ENCODE assay signal across 37 mouse cellular contexts in genomic region chr9:6325408-6325807, GRCm38 (mm10). TPM values are rescaled to one million over a fixed set of nuclear protein-coding genes. Genes with fewer than 3 reads are reported as not detected.
"Had no signal": no experiment of that assay in that cellular context is flagged by ENCODE, and none has a peak within 500 bp of the region (broad histone marks: within the 10 kb centered on the region; RNA-seq: fewer than 3 reads in every experiment).

No protein-coding gene starts in this region.

- H3K9ac ChIP-seq: embryonic facial prominence, embryonic 12.5 days; embryonic facial prominence, embryonic 13.5 days; embryonic facial prominence, embryonic 15.5 days; forebrain, embryonic 12.5 days; forebrain, embryonic 13.5 days; forebrain, embryonic 15.5 days; forebrain, postnatal 0 days had no signal

- H3K4me1 ChIP-seq: embryonic facial prominence, embryonic 10.5 days; embryonic facial prominence, embryonic 12.5 days; embryonic facial prominence, embryonic 13.5 days; embryonic facial prominence, embryonic 15.5 days; forebrain, embryonic 10.5 days; forebrain, embryonic 12.5 days; forebrain, embryonic 13.5 days; forebrain, embryonic 15.5 days had no signal

- DNase-seq: cerebellum, adult 2 months; cerebellum, adult 8-10 months; cerebellum, adult 9-10 months; cerebellum, adult 9-11 months; cerebellum, postnatal 10 days; cerebellum, postnatal 14 days; cerebellum, postnatal 25 days; cerebellum, postnatal 36 days; embryo, embryonic 11 days; forebrain, postnatal 0 days; gastrocnemius, adult 2 months; gastrocnemius, postnatal 10 days; gastrocnemius, postnatal 14 days; gastrocnemius, postnatal 25 days; gastrocnemius, postnatal 36 days; heart, adult 11 months; heart, adult 18-20 months; heart, adult 2 months had no signal

- H3K4me3 ChIP-seq: embryonic facial prominence, embryonic 10.5 days; embryonic facial prominence, embryonic 12.5 days; embryonic facial prominence, embryonic 13.5 days; embryonic facial prominence, embryonic 15.5 days; erythroblast, embryonic 14.5 days; forebrain, embryonic 10.5 days; forebrain, embryonic 12.5 days; forebrain, embryonic 13.5 days; forebrain, embryonic 15.5 days; gastrocnemius, adult 2 months; heart, adult 2 months had no signal

- H3K27ac ChIP-seq: embryonic facial prominence, embryonic 10.5 days; embryonic facial prominence, embryonic 12.5 days; embryonic facial prominence, embryonic 13.5 days; embryonic facial prominence, embryonic 15.5 days; forebrain, embryonic 10.5 days; forebrain, embryonic 12.5 days; forebrain, embryonic 13.5 days; forebrain, embryonic 15.5 days; gastrocnemius, adult 2 months; heart, adult 2 months had no signal

- ATAC-seq: forebrain, embryonic 13.5 days; forebrain, embryonic 14.5 days; forebrain, embryonic 15.5 days; forebrain, embryonic 16.5 days; forebrain, postnatal 0 days had no signal

- H3K4me2 ChIP-seq: embryonic facial prominence, embryonic 12.5 days; embryonic facial prominence, embryonic 13.5 days; embryonic facial prominence, embryonic 15.5 days; forebrain, embryonic 12.5 days; forebrain, embryonic 13.5 days; forebrain, embryonic 15.5 days had no signal

- H3K36me3 ChIP-seq: embryonic facial prominence, embryonic 10.5 days; embryonic facial prominence, embryonic 12.5 days; embryonic facial prominence, embryonic 13.5 days; embryonic facial prominence, embryonic 15.5 days; forebrain, embryonic 10.5 days; forebrain, embryonic 12.5 days; forebrain, embryonic 15.5 days had no signal

- H3K9me3 ChIP-seq: embryonic facial prominence, embryonic 10.5 days; embryonic facial prominence, embryonic 12.5 days; embryonic facial prominence, embryonic 13.5 days; embryonic facial prominence, embryonic 15.5 days; forebrain, embryonic 10.5 days; forebrain, embryonic 12.5 days; forebrain, embryonic 13.5 days; forebrain, embryonic 15.5 days had no signal

- H3K27me3 ChIP-seq: embryonic facial prominence, embryonic 12.5 days; embryonic facial prominence, embryonic 13.5 days; embryonic facial prominence, embryonic 15.5 days; forebrain, embryonic 12.5 days; forebrain, embryonic 13.5 days; forebrain, embryonic 15.5 days had no signal

RNA-seq across cellular contexts. Expression of gene Ddi1, which starts 55.8 kb away (rescaled TPM):
- total RNA-seq: common myeloid progenitor, adult 5-6 weeks; forebrain, postnatal 0 days; gastrocnemius, adult 18-20 months; gastrocnemius, adult 2 months; gastrocnemius, adult 8-10 months; gastrocnemius, postnatal 10 days; gastrocnemius, postnatal 14 days; gastrocnemius, postnatal 25 days; gastrocnemius, postnatal 36 days; gastrocnemius, postnatal 4 days; granulocyte monocyte progenitor cell, adult 5-6 weeks; heart, adult 18-20 months; heart, adult 2 months had no signal
- polyA plus RNA-seq: cerebellum, adult 2 months; cortical plate, adult 2 months; embryonic facial prominence, embryonic 11.5 days; erythroblast, embryonic 14.5 days; forebrain, embryonic 12.5 days; forebrain, embryonic 13.5 days; forebrain, embryonic 14.5 days; forebrain, embryonic 15.5 days; forebrain, embryonic 16.5 days; forebrain, postnatal 0 days; frontal cortex, adult 2 months; heart, adult 2 months had no signal
